Mouse (Mus musculus) erythroblast, embryonic 14.5 days (primary cell): Measurements from ENCODE around the gene 2210016F16Rik.

Experiments
- GATA1 ChIP-seq: IDR thresholded peaks from 2 replicates; pipeline ENCODE4 v1.6.1; 2012; ENCODE audit warnings: low read length, inconsistent platforms, mixed read lengths
- TAL1 ChIP-seq: IDR thresholded peaks from 3 replicates; pipeline ENCODE4 v1.6.1; 2012; ENCODE audit warnings: low read length, inconsistent platforms, mixed read lengths

DNA sequence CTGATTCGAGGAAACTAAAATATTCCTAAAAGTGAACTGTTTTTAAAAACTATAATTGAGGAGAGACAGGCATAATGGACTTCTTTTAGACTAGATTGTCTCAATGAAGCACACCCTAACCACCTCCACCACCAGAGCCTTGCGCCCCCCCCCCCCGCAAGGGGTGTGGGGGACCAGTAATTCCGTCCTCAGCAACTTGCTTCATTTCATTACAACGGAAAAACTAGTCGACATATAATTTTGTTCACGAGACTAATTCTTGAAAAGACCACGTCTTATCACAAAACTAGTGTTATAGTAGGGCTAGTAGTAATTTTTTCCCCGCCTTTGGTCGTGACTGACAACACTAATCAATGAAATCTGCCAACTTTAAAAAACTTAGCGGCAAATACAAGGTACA is 15.6 kb upstream of the 2210016F16Rik start:
- TF ChIP-seq GATA1, result no peak
- no peak for TF ChIP-seq TAL1
